18 mouse cellular contexts compared by ENCODE assay signal in the genomic region with DNA sequence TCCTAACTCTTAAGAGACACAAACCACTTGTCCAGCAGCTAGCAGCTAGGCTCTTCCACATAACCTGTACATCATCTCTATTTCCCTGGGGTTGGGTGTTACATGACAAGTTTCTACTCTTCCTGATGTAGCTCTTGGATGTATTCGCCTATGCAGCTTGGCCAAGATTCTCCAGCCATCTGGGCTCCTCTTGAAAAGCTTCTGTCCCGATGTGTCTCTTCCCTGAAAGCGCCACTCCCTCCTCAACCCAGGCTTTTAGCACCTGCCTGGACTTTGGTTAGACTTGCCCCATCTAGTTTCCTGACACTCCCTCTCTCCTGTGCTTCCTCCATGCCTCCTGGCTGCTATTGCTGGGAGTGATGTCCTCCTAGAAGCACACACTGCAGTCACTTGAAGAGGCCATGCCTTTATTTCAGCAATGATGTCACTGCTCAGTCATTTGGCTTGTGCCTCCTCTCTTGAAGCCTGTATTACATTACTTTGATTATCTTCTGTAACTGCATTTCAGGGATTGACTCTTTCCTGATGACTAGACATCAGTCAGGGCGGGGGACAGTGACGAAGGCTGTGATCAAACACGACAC. TPM values are rescaled to one million over a fixed set of nuclear protein-coding genes. Genes with fewer than 3 reads are reported as not detected.
A peak's percentile ranks its signal among the peaks of the same experiment; 100 is the strongest.
DNase-seq lines count a peak whose midpoint lies in the region; ATAC-seq and TF ChIP-seq lines count a peak whose summit lies in the region.
"Had no signal": no experiment of that assay in that cellular context is flagged by ENCODE, and none has a peak within 500 bp of the region (broad histone marks: within the 10 kb centered on the region; RNA-seq: fewer than 3 reads in every experiment).

No protein-coding gene starts in this region.

- no peak overlapping the region for H3K27ac ChIP-seq in kidney, adult 2 months (ENCODE audit: insufficient read depth, low read depth, low read length)
- H3K27ac ChIP-seq in embryonic facial prominence, embryonic 13.5 days, result no peak overlapping the region
- no peak overlapping the region for H3K27ac ChIP-seq in intestine, embryonic 16.5 days (ENCODE audit: low read length)
- H3K27ac ChIP-seq in hindbrain, embryonic 11.5 days (ENCODE audit: low read depth, low read length), result no peak overlapping the region
- H3K27ac ChIP-seq in forebrain, postnatal 0 days (ENCODE audit: low read depth, low read length), result no peak overlapping the region
- H3K27ac ChIP-seq: hindbrain, embryonic 10.5 days; liver, embryonic 13.5 days had no signal

- no peaks in the 10 kb centered on the region for H3K9me3 ChIP-seq in embryonic facial prominence, embryonic 13.5 days
- no peaks in the 10 kb centered on the region for H3K9me3 ChIP-seq in intestine, embryonic 16.5 days (ENCODE audit: control insufficient read depth, low read length)
- H3K9me3 ChIP-seq in hindbrain, embryonic 11.5 days (ENCODE audit: control insufficient read depth, low read length), result no peaks in the 10 kb centered on the region
- no peaks in the 10 kb centered on the region for H3K9me3 ChIP-seq in forebrain, postnatal 0 days (ENCODE audit: low read length)
- H3K9me3 ChIP-seq: hindbrain, embryonic 10.5 days; liver, embryonic 13.5 days had no signal

- H3K27me3 ChIP-seq in kidney, adult 2 months (replicated peaks; ENCODE audit: control insufficient read depth, insufficient read depth, low read length), result 0 out of 2 replicates have a peak, but pooled peaks cover 1% of the 10 kb centered on the region
- no peaks in the 10 kb centered on the region for H3K27me3 ChIP-seq in embryonic facial prominence, embryonic 13.5 days
- no peaks in the 10 kb centered on the region for H3K27me3 ChIP-seq in intestine, embryonic 16.5 days (replicated peaks; ENCODE audit: control insufficient read depth, insufficient read depth, low read length)
- H3K27me3 ChIP-seq in hindbrain, embryonic 11.5 days (ENCODE audit: control insufficient read depth, insufficient read depth, low read length), result no peaks in the 10 kb centered on the region
- H3K27me3 ChIP-seq in forebrain, postnatal 0 days (ENCODE audit: insufficient read depth, low read length), result no peaks in the 10 kb centered on the region
- H3K27me3 ChIP-seq: CH12.LX had no signal

- no peaks in the 10 kb centered on the region for H3K36me3 ChIP-seq in kidney, adult 2 months (ENCODE audit: control insufficient read depth, insufficient read depth, low read length)
- H3K36me3 ChIP-seq in embryonic facial prominence, embryonic 13.5 days, result no peaks in the 10 kb centered on the region
- no peaks in the 10 kb centered on the region for H3K36me3 ChIP-seq in intestine, embryonic 16.5 days (ENCODE audit: control insufficient read depth, insufficient read depth, low read length)
- no peaks in the 10 kb centered on the region for H3K36me3 ChIP-seq in hindbrain, embryonic 11.5 days (ENCODE audit: control insufficient read depth, insufficient read depth, low read length)
- H3K36me3 ChIP-seq in forebrain, postnatal 0 days (ENCODE audit: insufficient read depth), result no peaks in the 10 kb centered on the region
- H3K36me3 ChIP-seq: hindbrain, embryonic 10.5 days; liver, embryonic 13.5 days had no signal

- TF ChIP-seq CTCF in kidney, adult 2 months (conservative IDR thresholded peaks at IDR 0.05; ENCODE audit: insufficient read depth, insufficient read length, low read depth, low read length), result no peak
- TF ChIP-seq CTCF in forebrain, postnatal 0 days (IDR thresholded peaks at IDR 0.05; ENCODE audit: low read depth), result no peak

- peak; percentile 18 for DNase-seq in kidney, adult 2 months
- DNase-seq in kidney, postnatal 25 days, result no peak
- DNase-seq in brain, adult 2 months (ENCODE audit: low read depth, low spot score), result peak; percentile 71
- DNase-seq in hindbrain, embryonic 11.5 days (ENCODE audit: low spot score), result no peak
- no peak for DNase-seq in forebrain, postnatal 0 days
- DNase-seq: adrenal gland, adult 2 months; cerebellum, postnatal 14 days; liver, embryonic 13.5 days; right cerebral cortex, postnatal 25 days; thymus, postnatal 36 days had no signal

- H3K4me1 ChIP-seq in kidney, adult 2 months (ENCODE audit: control insufficient read depth, insufficient read depth, low read length), result no peaks in the 10 kb centered on the region
- peaks cover 28% of the 10 kb centered on the region for H3K4me1 ChIP-seq in embryonic facial prominence, embryonic 13.5 days
- H3K4me1 ChIP-seq in intestine, embryonic 16.5 days (ENCODE audit: control insufficient read depth, insufficient read depth, low read length), result peaks cover 4% of the 10 kb centered on the region; the same call in 1 of the 2 replicates
- H3K4me1 ChIP-seq in hindbrain, embryonic 11.5 days (replicated peaks; ENCODE audit: control insufficient read depth, insufficient read depth, low read length), result no peaks in the 10 kb centered on the region
- H3K4me1 ChIP-seq in forebrain, postnatal 0 days (ENCODE audit: insufficient read depth), result peaks cover 9% of the 10 kb centered on the region; the same call in 1 of the 2 replicates
- H3K4me1 ChIP-seq: liver, embryonic 13.5 days had no signal

- peak overlapping the region; percentile 25; the same call in 1 of the 2 replicates for H3K4me2 ChIP-seq in embryonic facial prominence, embryonic 13.5 days
- H3K4me2 ChIP-seq in intestine, embryonic 16.5 days (ENCODE audit: low read depth, low read length), result no peak overlapping the region
- no peak overlapping the region for H3K4me2 ChIP-seq in hindbrain, embryonic 11.5 days (replicated peaks; ENCODE audit: low read depth, low read length)
- no peak overlapping the region for H3K4me2 ChIP-seq in forebrain, postnatal 0 days (ENCODE audit: low read depth)
- H3K4me2 ChIP-seq: liver, embryonic 13.5 days had no signal

- TF ChIP-seq POLR2A in kidney, adult 2 months (IDR thresholded peaks at IDR 0.05; ENCODE audit: low read depth, low read length), result no peak

- no peak for ATAC-seq in embryonic facial prominence, embryonic 13.5 days (ENCODE audit: insufficient number of reproducible peaks, insufficient read depth, low FRiP score, low TSS enrichment, low read depth)
- peak; percentile 97 for ATAC-seq in intestine, embryonic 16.5 days
- ATAC-seq in hindbrain, embryonic 11.5 days (ENCODE audit: low FRiP score), result no peak
- no peak for ATAC-seq in forebrain, postnatal 0 days
- ATAC-seq: Patski had no signal

- H3K4me3 ChIP-seq in kidney, adult 2 months (ENCODE audit: insufficient read depth, low read depth, low read length), result no peak overlapping the region
- no peak overlapping the region for H3K4me3 ChIP-seq in embryonic facial prominence, embryonic 13.5 days
- no peak overlapping the region for H3K4me3 ChIP-seq in intestine, embryonic 16.5 days (ENCODE audit: low read length)
- H3K4me3 ChIP-seq in hindbrain, embryonic 11.5 days (ENCODE audit: low read depth, low read length), result no peak overlapping the region
- H3K4me3 ChIP-seq in forebrain, postnatal 0 days (ENCODE audit: low read depth, low read length), result no peak overlapping the region
- H3K4me3 ChIP-seq: erythroblast, embryonic 14.5 days; hindbrain, embryonic 10.5 days; liver, embryonic 13.5 days; megakaryocyte, embryonic 14.5 days had no signal

- no peak overlapping the region for H3K9ac ChIP-seq in embryonic facial prominence, embryonic 13.5 days
- no peak overlapping the region for H3K9ac ChIP-seq in intestine, embryonic 16.5 days (ENCODE audit: low read depth, low read length)
- no peak overlapping the region for H3K9ac ChIP-seq in hindbrain, embryonic 11.5 days (ENCODE audit: low read depth, low read length)
- no peak overlapping the region for H3K9ac ChIP-seq in forebrain, postnatal 0 days
- H3K9ac ChIP-seq: liver, embryonic 13.5 days had no signal

- WGBS in kidney, adult 2 months, result 87% methylated on average over 6 of the region's 6 CpGs
- 74% methylated on average over 6 of the region's 6 CpGs for WGBS in embryonic facial prominence, embryonic 13.5 days
- 64% methylated on average over 6 of the region's 6 CpGs for WGBS in intestine, embryonic 16.5 days
- WGBS in hindbrain, embryonic 11.5 days, result 87% methylated on average over 6 of the region's 6 CpGs
- WGBS in forebrain, postnatal 0 days, result 81% methylated on average over 6 of the region's 6 CpGs

RNA-seq across cellular contexts. Expression of a gene that starts 38.3 kb away (rescaled TPM):
- 1.5 and 1.8 TPM in 2 replicates for polyA plus RNA-seq in kidney, adult 2 months (2012; rRNA removed)
- 0.21 TPM in 1 of 2 replicates, not detected in the other for polyA plus RNA-seq in embryonic facial prominence, embryonic 13.5 days (2015; fragmentation: Nextera tagmentation; extraction: Ambion mirVana)
- 0.04 and 0.13 TPM in 2 replicates for polyA plus RNA-seq in intestine, embryonic 16.5 days (2015; fragmentation: Nextera tagmentation; extraction: Ambion mirVana)
- polyA plus RNA-seq in hindbrain, embryonic 11.5 days (2014; fragmentation: Nextera tagmentation; extraction: Ambion mirVana), result 0.29 and 0.37 TPM in 2 replicates
- total RNA-seq in forebrain, postnatal 0 days (2014; rRNA removed), result 0.38 TPM in 2 replicates
- polyA plus RNA-seq in forebrain, postnatal 0 days (2015; fragmentation: Nextera tagmentation; extraction: Ambion mirVana), result 0.36 and 0.58 TPM in 2 replicates
- total RNA-seq: adrenal gland, adult 2 months; CH12.LX had no signal
- polyA plus RNA-seq: adrenal gland, adult 2 months; erythroblast, embryonic 14.5 days; kidney, embryonic 14.5 days; liver, embryonic 13.5 days had no signal

Comparison
In these comparisons a context has a peak if more than half of its experiments do, and no peak if none do; other contexts are left out.
1. DNase-seq: peak in kidney, adult 2 months (single experiment) and brain, adult 2 months (single experiment); none in kidney, postnatal 25 days (0 of 2), hindbrain, embryonic 11.5 days (single experiment) and forebrain, postnatal 0 days (single experiment).